Mouse (Mus musculus): ENCODE results near the gene Tma7.

The Tma7 gene

DNA sequence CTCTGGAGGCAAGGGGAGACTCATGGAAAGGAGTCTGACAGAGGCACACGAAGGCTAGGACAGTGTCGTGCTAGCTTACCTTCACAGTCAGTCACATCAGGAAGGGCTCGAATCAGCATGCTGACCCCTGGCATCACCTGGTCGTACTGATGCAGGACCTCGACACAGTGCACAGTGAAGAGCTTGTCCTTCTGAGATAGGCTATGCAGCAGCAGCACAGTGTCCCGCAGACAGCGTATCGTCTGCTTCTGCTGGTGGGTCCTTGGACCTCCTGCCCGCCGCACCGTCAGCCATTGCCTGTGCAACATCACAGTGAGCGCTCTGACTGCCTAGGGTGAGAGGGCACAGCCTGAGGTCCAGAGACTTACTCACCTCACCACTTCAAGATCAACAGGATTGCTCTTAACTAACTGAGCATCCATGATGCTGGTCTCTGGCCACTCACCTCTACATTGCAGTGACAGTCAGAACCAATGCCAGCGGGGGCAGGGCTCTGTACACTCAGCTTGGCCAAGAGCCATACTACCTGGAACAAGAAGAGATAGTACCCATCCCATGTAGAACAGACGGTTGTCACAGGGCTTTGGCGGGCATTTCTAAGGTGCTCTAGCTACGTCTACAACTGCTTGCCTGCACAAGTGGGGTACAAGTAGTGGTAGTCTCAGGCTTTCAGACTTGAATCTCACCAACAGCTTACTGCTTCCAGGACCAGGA lies 22.0 kb downstream of the Tma7 start:
- peak; percentile 53 for DNase-seq

DNA sequence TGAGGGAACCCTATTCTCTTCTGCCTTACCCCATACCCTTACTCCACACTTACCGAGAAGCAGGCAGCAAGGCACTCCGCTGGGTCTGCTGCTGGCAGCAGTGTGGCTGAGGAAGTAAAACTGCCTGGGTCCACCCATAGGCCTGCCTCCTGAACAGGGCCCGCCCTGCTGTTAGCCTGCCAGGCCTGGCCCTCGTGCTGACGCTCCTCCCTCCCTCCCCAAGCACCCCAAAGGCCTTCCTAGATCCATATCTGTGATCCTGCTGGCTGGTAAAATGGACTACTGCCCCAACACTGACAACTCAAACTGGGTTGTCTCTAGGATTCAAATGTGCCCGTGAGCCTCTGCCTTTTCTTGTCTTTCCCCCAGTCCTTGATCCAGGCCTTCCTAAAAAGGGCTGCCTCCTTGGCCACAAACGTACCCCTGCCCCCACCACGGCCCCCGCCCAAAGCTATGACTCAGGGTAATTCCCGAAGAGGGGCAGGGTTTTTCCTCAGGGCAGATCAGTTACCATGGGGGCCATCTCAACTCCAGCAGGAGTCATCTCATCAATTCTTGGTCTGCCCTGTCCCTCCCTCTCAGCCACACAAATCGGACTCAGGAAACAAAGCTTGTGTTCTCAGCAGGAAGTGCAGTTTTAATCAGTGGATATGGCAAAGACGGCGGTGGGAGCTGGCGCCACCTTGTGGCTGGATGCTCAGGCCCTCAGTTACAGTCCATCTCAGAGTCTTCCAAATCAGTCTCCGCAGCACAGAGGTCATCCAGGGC lies 23.1 kb downstream of the Tma7 start, which contains the start of gene Trex1:
TSS of gene Trex1 (minus strand) at position 599 of the 768 bp plus-strand sequence.
- DNase-seq = peak; percentile 87

DNA sequence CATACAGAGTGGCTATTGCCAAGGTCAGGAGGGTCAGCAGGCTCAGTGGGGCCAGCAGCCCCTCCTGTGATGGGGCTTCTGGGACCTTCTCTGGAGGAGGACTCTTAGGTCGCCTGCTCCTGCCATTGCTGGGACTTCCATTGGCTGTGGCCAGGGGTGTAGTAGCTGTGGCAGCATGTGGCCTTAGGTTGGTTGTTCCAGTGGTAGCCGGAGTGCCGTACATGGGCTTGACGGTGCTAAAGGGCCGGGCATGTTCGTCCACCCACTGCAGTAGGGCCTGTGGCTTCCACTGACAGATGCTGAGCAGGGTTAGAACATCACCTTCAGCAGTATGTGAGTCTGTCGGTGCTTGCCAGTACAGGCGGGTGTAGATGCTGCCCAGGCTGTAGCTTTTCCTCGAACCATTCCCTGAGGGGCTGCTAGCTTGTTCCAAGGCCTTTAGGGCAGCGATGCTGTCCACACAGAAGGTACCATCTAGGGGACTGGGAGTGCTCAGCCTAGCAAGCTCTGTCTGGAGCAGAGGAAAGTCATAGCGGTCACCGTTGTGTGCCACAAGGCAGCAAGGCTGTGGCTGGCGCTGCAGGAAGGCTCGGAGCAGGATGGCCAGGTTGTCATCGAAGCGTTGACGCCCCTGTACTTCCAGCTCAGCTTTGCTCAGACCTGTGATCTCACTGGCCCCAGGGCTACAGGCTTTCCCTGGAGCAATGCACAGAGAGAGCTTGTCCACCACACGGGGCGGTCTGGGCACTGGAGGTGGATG lies 24.2 kb downstream of the Tma7 start:
- no peak for DNase-seq

DNA sequence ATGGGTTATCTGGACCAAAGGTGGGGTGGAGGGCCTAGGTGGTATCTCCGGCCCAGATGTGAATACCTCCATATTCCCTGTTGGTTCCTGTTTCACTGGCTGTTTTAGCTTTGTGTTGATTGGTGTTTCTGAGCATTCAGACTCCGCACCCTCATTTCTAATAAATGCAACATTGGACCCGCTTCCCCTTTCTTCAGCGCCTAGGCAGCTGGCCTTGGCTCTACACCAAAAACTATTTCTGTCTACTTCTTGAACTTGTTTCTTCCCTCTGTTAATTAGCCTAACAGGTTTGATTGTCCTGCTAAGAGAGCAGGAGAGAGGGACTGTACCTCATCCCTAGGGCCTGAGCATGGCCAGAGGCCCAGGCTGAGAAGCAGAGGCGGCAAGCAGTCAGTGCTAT lies 24.8 kb downstream of the Tma7 start:
- no peak for DNase-seq

DNA sequence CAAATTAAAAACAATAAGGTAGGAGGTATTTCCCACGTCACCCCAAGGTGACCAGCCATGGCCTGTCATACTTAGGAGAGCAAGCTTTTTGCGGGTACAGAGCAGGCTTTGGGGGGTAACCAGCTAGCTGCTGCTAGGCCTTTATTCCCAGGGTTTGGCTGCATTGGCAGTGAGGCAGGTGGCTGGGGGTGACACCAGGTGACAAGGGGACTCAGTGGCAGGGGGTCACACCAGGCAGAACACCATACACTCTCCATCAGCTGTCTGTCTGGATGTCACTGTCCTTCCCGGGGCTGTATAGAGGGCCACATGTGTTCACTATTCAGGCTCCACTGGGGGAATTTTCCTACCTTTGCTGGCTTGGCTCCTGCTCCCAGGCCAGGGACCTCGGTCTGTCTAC lies 25.5 kb downstream of the Tma7 start:
- DNase-seq = no peak

DNA sequence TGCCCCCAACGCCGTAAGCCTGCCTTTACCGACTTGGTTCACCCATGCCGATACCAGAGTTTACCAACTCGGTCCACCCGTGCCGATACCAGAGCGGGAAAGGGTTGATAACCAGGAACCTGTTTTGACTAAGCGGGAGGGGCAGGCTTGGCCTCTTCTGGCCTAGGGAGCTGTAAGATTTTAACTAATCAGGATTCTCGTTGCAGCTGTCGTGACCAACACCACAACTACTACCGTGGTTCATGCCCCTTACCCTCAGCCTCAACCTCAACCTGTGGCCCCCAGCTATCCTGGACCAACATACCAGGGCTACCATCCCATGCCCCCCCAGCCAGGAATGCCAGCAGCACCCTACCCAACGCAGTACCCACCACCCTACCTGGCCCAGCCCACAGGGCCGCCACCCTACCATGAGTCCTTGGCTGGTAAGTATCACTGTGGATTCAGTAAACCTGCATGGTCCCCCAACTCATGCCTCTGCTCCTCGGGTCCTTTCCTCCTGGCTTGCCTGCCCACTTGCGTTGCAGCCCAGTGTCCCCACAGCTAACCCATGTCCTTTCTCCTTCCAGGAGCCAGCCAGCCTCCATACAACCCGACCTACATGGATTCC lies 26.2 kb downstream of the Tma7 start:
- no peak for DNase-seq

DNA sequence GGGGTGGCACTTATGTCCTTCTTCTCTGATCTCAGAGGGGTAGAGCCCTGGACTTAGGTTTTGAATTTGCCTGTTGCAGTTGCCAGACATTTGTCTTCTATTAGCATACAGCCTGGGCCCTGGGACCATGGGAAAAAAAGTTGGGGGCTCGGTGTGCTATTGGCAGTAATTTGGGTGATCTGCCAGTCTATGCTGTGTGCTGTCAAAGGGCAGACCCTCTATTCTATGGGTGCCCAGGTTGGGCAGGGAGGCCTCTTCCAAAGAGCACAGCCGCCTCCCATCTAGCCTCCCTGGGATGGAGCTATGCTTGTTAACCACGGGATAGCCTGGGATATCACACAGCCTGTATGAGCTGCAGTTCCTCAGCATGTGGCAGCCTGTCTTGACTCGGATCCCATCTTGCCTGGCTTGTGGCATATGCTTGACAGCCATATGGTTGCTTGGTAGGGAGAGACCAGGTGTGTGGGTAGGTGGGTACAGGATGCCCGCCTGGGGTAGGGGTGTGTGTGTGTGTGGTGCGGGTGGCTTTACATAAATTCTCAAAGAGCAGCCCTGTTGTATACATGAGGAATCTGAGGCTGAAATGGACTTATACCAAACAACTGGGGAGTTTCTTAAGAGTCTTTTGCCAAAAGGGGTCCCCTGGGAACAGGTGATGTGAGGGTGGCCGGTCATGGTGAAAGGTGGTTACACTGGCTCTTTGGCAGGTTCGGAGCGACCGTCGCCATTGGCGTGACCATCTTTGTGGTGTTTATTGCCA lies 26.9 kb downstream of the Tma7 start:
- DNase-seq = peak; percentile 54

DNA sequence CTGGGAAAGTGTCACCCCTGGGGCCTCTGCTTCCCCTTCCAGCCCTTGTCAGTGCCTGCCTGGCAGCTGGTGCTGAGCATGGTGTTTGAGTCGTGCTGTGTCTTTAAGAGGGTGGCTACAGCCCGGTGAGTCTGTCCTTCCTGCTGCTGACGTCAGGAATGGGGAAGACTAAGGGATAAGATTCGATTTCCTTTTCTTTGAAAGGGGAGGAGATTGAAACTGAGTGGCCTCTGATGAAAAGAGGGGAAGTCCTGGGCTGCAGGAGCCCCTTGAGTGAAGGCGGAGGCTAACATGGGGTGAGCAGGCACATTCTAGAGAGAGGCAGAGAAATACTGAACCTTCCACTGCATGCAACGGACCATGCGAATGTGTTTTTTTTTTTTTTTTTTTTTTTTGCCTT lies 27.7 kb downstream of the Tma7 start:
- peak; percentile 76 for DNase-seq

DNA sequence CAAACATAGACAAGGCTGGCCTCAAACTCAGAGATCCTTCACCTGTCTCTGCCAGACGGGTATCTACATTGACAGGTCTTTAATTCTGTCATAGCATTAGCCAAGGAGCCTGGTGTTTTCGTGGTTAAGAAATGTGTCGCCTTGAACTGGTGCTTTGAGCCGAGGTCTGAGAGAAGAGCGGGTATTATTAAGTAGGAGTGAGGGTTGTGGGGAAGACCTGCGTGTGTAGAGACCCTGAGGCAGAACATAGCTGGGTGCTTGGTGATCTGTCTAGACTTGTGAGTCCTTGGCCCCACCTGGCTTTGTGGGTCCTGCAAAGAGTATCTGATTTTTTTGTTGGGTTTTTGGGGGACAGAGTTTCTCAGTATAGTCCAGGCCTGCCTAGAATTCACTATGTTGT lies 28.5 kb downstream of the Tma7 start:
- DNase-seq = peak; percentile 14

DNA sequence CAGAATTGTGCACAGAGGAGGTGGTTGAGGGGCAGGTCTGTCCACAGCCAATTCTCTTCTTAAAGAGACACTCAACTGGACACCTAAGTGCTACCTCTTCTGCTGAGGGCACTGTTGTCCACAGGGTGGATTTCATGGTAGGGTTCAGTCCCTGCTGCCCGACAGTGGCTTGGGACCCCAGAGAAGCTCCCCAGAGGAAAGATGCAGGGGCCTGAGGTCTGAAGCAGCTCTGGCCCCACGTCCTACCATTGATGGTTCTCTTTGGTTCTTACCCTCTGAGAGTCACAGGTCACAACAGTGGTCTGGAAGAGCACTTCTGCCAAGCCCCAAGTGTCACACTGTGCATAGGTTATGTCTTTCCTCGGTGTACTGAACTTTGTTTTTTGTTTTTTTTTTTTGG lies 29.0 kb downstream of the Tma7 start:
- DNase-seq = peak; percentile 18

DNA sequence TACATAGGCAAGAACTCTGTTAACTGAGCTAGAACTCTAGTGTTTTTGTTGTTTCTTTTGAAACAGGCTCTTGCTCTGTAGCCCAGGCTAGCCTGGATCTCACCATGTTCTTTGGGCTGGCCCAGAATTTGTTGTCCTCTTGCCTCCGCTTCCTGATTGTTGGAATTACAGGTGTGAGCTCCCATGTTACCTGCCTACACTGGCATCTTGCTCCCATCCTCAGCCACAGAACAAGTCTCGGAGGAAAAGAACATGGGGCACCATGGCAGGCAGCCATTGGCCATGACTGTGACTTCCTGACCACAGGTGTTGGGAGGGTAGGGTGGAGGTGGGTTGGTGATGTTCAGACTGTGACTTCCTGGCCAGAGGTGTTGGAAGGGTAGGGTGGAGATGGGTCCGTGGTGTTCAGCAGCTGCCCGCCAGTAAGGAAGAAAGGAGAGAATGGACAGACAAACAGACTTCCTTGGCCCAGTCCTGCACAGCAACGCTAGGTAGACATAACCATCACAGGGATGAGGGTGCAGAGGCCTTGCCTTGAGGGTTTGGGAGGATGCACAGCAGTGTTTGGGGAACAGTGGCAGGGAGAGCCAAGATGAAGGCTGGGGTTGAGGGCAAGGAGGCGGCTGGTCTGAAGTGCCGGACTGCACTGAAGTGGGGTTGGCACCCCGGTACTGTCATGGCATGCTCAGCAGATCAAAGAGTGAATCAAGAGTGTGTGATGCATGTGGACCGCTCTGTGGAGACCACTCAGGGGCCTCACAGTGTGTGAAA lies 29.7 kb downstream of the Tma7 start:
- DNase-seq = peak; percentile 14

DNA sequence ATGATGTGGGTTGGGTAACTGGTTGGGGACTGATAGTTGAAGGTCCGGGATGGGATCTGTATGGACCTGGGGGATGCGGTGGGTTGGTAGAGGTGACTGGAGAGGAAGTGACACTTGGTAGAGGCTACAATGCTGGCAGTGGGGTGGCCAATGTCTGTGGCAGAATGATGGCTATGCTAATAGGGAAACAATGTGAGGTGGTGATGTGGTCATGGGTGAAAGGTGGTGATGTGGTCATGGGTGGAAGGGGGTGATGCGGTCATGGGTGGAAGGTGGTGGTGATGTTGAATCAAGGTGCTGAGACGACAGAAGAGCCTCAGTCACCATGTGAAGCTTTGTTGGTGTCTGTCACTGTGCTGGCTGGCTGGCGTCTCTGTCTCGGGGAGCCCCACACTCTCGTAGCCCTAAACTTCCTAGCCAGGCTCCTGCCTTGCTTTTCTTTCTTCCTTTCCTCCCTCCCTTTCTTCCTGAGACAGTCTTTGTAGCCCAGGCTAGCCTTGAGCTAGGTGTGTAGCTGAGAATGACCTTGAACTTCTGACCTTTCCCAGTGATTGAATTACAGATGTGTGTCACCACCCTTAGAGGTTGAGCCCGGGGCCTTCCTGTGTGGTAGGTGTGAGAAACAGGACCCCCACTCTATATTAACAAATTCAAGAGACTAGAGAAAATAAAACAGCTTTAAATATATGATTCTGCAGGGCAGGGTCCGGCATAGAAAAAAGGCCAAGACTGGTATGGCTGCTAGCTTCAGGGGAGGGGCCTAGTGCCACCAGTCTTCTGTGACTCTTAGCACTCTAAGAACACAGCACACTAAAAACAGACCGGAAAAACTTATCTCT lies 30.5 kb downstream of the Tma7 start:
- peak; percentile 9 for DNase-seq

DNA sequence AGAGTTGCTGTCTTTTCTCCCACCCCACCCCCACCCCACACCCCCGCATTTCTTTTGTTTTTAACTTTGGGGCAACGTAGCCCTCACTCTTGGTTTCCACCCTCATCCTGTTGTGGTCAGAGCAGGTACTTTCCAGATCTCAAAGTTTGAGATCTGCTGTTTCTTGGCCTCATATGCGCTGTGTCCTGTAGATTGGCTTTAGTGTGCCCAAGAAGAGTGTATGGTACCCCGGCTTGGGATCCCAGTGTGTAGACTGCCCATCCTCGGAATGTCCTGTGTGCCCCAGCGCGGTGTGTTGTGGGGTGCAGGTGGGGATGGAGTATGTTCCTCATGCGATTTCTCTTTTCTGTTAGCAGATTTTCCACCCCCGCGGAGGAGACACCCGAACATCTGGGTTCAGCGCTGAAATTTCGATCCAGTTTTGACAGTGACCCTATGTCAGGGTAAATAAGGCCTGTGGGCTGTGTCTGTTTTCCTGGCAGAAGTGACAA lies 31.3 kb downstream of the Tma7 start:
- peak; percentile 5 for DNase-seq

DNA sequence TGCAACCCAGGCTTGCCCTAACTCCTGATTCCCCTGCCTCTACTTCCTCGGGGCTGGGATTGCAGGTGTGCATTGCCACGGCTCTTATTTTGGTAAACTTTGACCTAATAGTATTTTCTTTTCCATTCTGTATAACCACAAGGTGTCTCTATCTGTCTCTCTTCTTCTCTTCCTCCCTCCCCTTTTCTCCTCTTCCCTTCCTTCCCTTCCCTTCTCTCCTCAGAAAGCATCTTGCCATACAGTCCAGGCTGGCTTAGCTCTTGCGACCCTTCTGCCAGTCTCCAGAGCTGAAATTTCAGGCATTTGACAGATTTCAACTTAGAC lies 31.8 kb downstream of the Tma7 start:
- DNase-seq = no peak

DNA sequence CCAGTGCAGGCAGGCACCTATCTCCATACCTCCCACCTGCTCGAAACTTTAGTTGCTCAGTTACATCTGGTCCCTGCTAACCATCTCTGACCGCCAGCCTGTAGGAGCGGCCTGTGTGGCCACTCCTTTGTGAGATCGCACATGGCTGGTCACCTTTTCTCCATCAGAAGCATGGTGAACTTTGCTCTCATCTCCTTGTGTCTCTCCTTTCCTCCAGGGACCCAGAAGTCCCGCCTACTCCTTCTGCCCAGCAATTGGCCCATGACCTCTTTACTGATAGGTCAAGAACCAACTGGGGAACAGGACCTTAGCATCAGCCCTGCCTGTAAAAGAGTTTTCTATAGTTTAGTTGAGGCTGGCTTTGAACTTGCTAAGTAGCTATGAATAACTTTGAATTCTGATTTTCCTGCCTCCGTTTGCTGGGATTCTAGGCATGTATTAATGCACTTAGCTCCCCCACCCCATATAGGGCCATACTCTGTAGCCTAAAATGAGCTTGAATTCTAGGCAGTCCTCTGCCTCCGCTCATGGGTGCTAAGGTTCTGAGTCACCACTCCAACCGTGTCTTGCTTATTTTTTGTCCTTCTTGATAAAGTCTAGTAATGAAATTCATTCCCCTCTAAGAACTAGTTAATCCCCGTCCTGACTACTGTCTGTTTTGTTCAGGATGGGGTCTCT lies 32.3 kb downstream of the Tma7 start:
- DNase-seq = no peak

DNA sequence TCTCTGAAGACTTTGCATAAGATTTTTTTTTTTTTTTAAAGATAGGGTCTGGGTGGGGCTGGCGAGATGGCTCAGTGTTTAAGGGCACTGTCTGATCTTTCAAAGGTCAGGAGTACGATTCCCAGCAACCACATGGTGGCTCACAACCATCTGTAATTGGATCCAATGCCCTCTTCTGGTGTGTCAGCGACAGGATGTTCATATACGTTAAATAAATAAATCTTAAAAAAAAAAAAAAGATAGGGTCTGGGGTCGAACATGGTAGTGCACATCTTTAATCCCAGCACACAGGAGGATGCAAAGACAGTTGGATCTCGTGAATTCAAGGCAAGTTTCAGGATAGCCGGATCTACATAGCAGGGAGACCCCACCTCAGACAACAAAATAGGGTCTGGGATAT lies 33.1 kb downstream of the Tma7 start:
- DNase-seq = no peak

DNA sequence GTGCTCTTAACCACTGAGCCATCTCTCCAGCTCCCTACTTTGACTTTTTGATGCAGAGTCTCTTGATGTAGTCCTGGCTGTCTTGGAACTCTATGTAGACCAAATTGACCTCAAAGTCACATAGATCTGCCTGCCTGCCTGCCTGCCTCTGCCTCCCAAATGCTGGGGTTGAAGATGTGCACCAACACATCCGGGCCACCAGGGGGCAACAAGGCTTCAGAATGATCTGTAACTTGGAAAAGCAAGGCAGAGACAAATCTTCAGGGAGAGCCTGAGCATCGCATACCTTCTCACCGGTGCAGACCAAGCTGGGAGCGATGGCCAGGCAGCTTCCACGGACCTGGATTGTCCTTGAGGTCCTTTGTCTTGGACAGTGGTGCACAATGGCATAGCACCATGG lies 36.1 kb downstream of the Tma7 start:
- peak; percentile 54 for DNase-seq

DNA sequence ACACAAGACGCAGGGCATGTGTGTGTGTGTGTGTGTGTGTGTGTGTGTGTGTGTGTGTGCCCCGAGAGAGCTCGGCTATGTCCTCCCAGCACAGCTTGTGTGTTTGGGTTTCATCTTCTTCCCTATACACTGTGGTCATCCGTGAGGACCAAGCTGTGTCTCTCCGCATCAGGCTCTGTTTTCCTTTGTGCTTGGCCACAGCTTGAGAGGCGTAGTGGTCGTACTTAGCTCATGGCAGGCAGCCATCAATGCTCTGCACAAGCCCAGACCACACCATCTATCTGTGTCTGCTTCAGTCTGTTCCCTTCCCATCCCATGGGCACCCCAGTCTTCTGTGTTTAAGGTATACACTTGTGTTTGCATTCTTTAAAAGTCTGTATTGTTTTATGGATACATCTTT lies 41.0 kb downstream of the Tma7 start:
- DNase-seq = peak; percentile 17

DNA sequence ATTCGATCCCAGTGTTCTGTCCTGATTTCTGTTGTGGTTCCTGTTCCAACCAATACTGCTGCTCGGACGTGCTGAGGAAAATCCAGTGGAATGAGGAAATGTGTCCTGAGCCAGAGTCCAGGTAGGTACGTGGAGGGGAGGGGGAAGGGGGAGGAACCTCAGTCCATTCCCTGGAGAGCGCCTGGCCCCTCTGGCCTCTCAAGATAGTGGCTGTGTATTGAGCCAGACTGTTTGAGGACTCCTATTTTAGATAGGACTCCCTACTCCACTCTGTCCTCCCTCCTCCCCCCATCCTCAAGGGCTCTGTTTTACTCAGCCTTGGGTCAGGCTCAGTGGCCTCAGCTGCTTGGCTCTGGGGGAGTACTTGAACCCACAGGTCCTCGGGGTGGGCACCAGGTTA lies 41.5 kb downstream of the Tma7 start:
- peak; percentile 21 for DNase-seq

DNA sequence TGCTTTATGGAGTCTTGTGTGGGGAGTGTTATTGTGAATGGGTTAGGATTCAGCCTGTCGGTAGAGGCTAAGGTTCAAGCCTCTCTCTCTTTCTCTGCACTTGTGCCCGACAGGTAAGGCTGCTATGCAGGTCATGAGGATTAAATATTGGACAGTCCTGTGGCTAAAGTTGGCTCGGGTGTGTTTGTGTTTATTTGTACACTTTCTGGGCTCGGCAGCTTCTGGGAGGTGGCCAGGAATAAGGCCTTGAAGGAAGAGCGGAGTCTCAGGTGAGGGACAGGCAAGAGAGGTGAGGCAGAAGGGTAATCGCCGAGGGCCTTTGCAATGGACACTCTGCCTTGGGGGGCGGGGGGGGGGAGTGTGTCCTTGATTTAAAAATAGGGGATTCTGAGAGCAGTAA lies 42.2 kb downstream of the Tma7 start:
- DNase-seq = peak; percentile 45
